Mouse (Mus musculus): ENCODE results near the gene Klf5. TPM values are rescaled to one million over a fixed set of nuclear protein-coding genes. Genes with fewer than 3 reads are reported as not detected.

The Klf5 gene
- total RNA-seq, 2 experiments from 2014 or later: 1.6 to 2.0 TPM

DNA sequence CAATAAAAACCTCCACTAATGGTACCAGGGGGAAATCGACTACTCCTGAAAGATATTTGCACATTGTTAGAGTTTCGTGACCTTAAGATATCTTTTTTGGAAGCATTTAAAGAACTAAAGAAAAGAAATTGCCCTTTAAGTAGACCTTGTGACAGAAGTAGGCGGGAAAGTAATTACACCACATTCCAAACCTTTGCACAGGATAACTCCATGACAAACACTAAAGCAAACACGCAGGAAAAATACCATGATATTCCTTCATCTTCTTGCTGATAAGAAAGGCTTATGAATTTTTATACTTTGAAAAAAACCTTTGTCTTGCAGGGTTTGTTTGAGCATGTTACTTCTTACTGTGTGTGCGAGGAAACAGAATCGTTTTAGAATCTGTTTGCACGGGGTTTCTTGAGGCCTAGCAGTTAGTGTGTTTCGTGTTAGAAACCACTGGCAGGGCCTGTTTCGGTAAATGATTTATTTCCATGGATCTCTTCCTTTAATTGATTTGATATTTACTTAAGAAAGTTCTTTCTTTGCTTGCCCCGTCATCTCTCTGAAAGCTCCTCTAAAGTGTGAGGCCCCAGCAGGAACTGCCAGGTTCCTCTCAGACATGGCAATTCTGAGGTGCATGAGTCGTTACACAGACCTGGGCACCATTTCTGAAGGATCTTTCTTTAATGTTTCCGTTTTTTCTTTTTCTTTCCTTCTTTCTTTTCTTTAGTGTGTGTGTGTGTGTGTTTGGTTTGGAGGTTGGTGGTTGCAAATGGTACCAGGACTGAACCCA lies 65.7 kb downstream of the Klf5 start:
- DNase-seq: no peak
- intact Hi-C loops (cut with DNase I): no loop called here

Other genes starting within 250 kb of the Klf5 start
- 1 to 10 TPM; 7.7 to 9.2 TPM for gene Pibf1, start 199.3 kb upstream of the Klf5 start, total RNA-seq (2021)
- gene Dis3, start 198.9 kb upstream of the Klf5 start, total RNA-seq (2021): 10 to 100 TPM; 14.6 to 16.9 TPM